Mouse (Mus musculus) cerebellum, adult 18-20 months (tissue): Measurements from ENCODE around the gene Nfkbil1.
A peak's percentile ranks its signal among the peaks of the same experiment; 100 is the strongest.

ENCODE experiments used
- DNase-seq, 2 experiments: peaks; one replicate each; pipeline ENCODE4 v3.0.0; 2021

Nfkbil1 gene

GRCm38 (mm10) chr17:35198946-35199345 lies 36.6 kb downstream of the Nfkbil1 start:
- no peak for DNase-seq

GRCm38 (mm10) chr17:35198029-35198428 lies 37.6 kb downstream of the Nfkbil1 start:
- DNase-seq = no peak

GRCm38 (mm10) chr17:35197126-35197525 lies 38.5 kb downstream of the Nfkbil1 start:
- no peak for DNase-seq

- no peak for DNase-seq
These were observed 39.3 kb downstream of the Nfkbil1 start for GRCm38 (mm10) chr17:35196321-35196641.

- peak; percentile 49 to 66 for DNase-seq
These were observed 39.8 kb downstream of the Nfkbil1 start for GRCm38 (mm10) chr17:35195631-35196320.

- DNase-seq = no peak
These were observed 40.6 kb downstream of the Nfkbil1 start for GRCm38 (mm10) chr17:35194844-35195630.

GRCm38 (mm10) chr17:35193881-35194843 lies 41.4 kb downstream of the Nfkbil1 start, which contains the start of gene Ltb:
TSS of gene Ltb (plus strand) at chr17:35194439.
- DNase-seq = no peak

- DNase-seq = no peak
These were observed 42.7 kb downstream of the Nfkbil1 start for GRCm38 (mm10) chr17:35192924-35193323.

GRCm38 (mm10) chr17:35191723-35192122 lies 43.9 kb downstream of the Nfkbil1 start:
- DNase-seq = no peak

GRCm38 (mm10) chr17:35190096-35190495 lies 45.5 kb downstream of the Nfkbil1 start:
- no peak for DNase-seq

- no peak for DNase-seq
These were observed 46.4 kb downstream of the Nfkbil1 start for GRCm38 (mm10) chr17:35189186-35189585.

- DNase-seq = no peak
These were observed 47.5 kb downstream of the Nfkbil1 start, which contains the start of gene Lst1 for GRCm38 (mm10) chr17:35187959-35188610. TSS of gene Lst1 (minus strand) at chr17:35188439.

GRCm38 (mm10) chr17:35187345-35187744 lies 48.2 kb downstream of the Nfkbil1 start:
- DNase-seq = no peak

- no peak for DNase-seq
These were observed 48.9 kb downstream of the Nfkbil1 start for GRCm38 (mm10) chr17:35186681-35187080.

GRCm38 (mm10) chr17:35185639-35186611 lies 49.7 kb downstream of the Nfkbil1 start:
- DNase-seq = no peak

GRCm38 (mm10) chr17:35180093-35180492 lies 55.5 kb downstream of the Nfkbil1 start:
- no peak for DNase-seq

GRCm38 (mm10) chr17:35178528-35178927 lies 57.1 kb downstream of the Nfkbil1 start:
- peak in 1 of 2 experiments; percentile 35 for DNase-seq

- DNase-seq = no peak
These were observed 59.6 kb downstream of the Nfkbil1 start, which contains the start of gene Aif1 for GRCm38 (mm10) chr17:35175968-35176367. TSS of gene Aif1 (minus strand) at chr17:35176068.

- no peak for DNase-seq
These were observed 60.2 kb downstream of the Nfkbil1 start for GRCm38 (mm10) chr17:35175382-35175781.

GRCm38 (mm10) chr17:35174201-35174977 lies 61.2 kb downstream of the Nfkbil1 start:
- no peak for DNase-seq
